ENCODE assay signal across 25 mouse cellular contexts in the genomic region with DNA sequence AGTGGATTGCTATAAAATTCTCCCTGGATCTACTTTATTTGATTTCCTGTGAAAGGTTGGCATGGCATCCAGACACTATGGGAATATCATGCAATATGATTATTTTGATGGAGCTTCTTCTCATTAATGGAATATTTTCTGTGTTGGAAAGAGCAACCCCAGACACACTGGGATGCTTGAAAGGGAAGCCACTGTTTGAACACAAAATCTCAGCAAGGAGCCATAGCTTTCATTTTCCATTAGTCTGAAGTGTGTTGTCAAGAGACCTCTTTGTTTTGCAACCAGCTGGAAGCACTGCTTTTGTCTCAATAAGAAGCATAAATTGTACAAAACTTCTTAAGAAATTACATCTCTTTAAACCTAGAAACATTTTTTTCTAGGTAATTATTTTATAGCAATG. TPM values are rescaled to one million over a fixed set of nuclear protein-coding genes. Genes with fewer than 3 reads are reported as not detected.
DNase-seq lines count a peak whose midpoint lies in the region; ATAC-seq and TF ChIP-seq lines count a peak whose summit lies in the region.
"Had no signal": no experiment of that assay in that cellular context is flagged by ENCODE, and none has a peak within 500 bp of the region (broad histone marks: within the 10 kb centered on the region; RNA-seq: fewer than 3 reads in every experiment).

No protein-coding gene starts in this region.

- intact Hi-C loops in left cerebral cortex, postnatal 14 days (cut with DNase I), result no loop called here

- no peak overlapping the region for H3K27ac ChIP-seq in midbrain, embryonic 11.5 days (ENCODE audit: low read depth, low read length)
- no peak overlapping the region for H3K27ac ChIP-seq in midbrain, embryonic 10.5 days (replicated peaks)
- H3K27ac ChIP-seq: embryonic facial prominence, embryonic 10.5 days; embryonic facial prominence, embryonic 12.5 days; forebrain, embryonic 13.5 days; forebrain, embryonic 15.5 days had no signal

- no peaks in the 10 kb centered on the region for H3K36me3 ChIP-seq in midbrain, embryonic 11.5 days (ENCODE audit: control insufficient read depth, insufficient read depth, low read length)
- H3K36me3 ChIP-seq in midbrain, embryonic 10.5 days, result no peaks in the 10 kb centered on the region
- H3K36me3 ChIP-seq: embryonic facial prominence, embryonic 10.5 days; embryonic facial prominence, embryonic 12.5 days; forebrain, embryonic 15.5 days had no signal

- no peak for ATAC-seq in midbrain, embryonic 11.5 days (ENCODE audit: low FRiP score)
- ATAC-seq: activated CD4-positive, CD25-positive, alpha-beta regulatory T cell, adult 4 months; forebrain, embryonic 13.5 days; forebrain, embryonic 15.5 days; forebrain, postnatal 0 days; Patski had no signal

- H3K4me1 ChIP-seq in midbrain, embryonic 11.5 days (ENCODE audit: control insufficient read depth, insufficient read depth, low read length), result no peaks in the 10 kb centered on the region
- H3K4me1 ChIP-seq in midbrain, embryonic 10.5 days, result no peaks in the 10 kb centered on the region
- H3K4me1 ChIP-seq: embryonic facial prominence, embryonic 10.5 days; embryonic facial prominence, embryonic 12.5 days; forebrain, embryonic 13.5 days had no signal

- no peak for TF ChIP-seq CTCF in brain, embryonic 14.5 days (IDR thresholded peaks at IDR 0.05; ENCODE audit: borderline replicate concordance, extremely low read depth, insufficient read depth, insufficient read length)

- H3K4me3 ChIP-seq in midbrain, embryonic 11.5 days (ENCODE audit: low read depth, low read length), result no peak overlapping the region
- no peak overlapping the region for H3K4me3 ChIP-seq in midbrain, embryonic 10.5 days
- H3K4me3 ChIP-seq: embryonic facial prominence, embryonic 10.5 days; embryonic facial prominence, embryonic 12.5 days; forebrain, embryonic 13.5 days; forebrain, embryonic 15.5 days had no signal

- H3K27me3 ChIP-seq in midbrain, embryonic 11.5 days (ENCODE audit: control insufficient read depth, insufficient read depth, low read length), result no peaks in the 10 kb centered on the region
- H3K27me3 ChIP-seq in midbrain, embryonic 10.5 days (ENCODE audit: low read depth, poor library complexity, severe bottlenecking), result no peaks in the 10 kb centered on the region
- H3K27me3 ChIP-seq: embryonic facial prominence, embryonic 12.5 days; forebrain, embryonic 13.5 days; forebrain, embryonic 15.5 days had no signal

- no peaks in the 10 kb centered on the region for H3K9me3 ChIP-seq in midbrain, embryonic 11.5 days (ENCODE audit: control insufficient read depth, low read length)
- H3K9me3 ChIP-seq in midbrain, embryonic 10.5 days (replicated peaks), result no peaks in the 10 kb centered on the region
- H3K9me3 ChIP-seq: embryonic facial prominence, embryonic 10.5 days; embryonic facial prominence, embryonic 12.5 days; forebrain, embryonic 15.5 days had no signal

- H3K4me2 ChIP-seq in midbrain, embryonic 11.5 days, result no peak overlapping the region
- H3K4me2 ChIP-seq: embryonic facial prominence, embryonic 12.5 days; forebrain, embryonic 13.5 days; forebrain, embryonic 15.5 days had no signal

- DNase-seq in midbrain, embryonic 11.5 days (ENCODE audit: low spot score, missing footprints), result peak; percentile 21
- DNase-seq in midbrain, embryonic 10.5 days (ENCODE audit: low spot score), result no peak
- peak; percentile 75 for DNase-seq in Muller cell, postnatal 12 days (ENCODE audit: inconsistent ontology term)
- DNase-seq in brain, embryonic 14.5 days (ENCODE audit: low read depth), result peak; percentile 50
- DNase-seq in retina, postnatal 1 day, result peak; percentile 5
- no peak for DNase-seq in ovary, postnatal 14 days (ENCODE audit: low spot score)
- DNase-seq in left cerebral cortex, postnatal 14 days (ENCODE audit: low spot score in 2 of 2), result no peak
- DNase-seq: adrenal gland, adult 8-10 months; adrenal gland, postnatal 14 days; adrenal gland, postnatal 36 days; cerebellum, adult 11-12 months; cerebellum, adult 2 months; cerebellum, adult 9-10 months; cerebellum, postnatal 10 days; cerebellum, postnatal 25 days; forebrain, postnatal 0 days had no signal

- H3K9ac ChIP-seq in midbrain, embryonic 11.5 days (ENCODE audit: low read length), result no peak overlapping the region
- H3K9ac ChIP-seq: embryonic facial prominence, embryonic 12.5 days; forebrain, embryonic 13.5 days; forebrain, embryonic 15.5 days; forebrain, postnatal 0 days had no signal

- no peak for TF ChIP-seq POLR2A in brain, embryonic 14.5 days (IDR thresholded peaks at IDR 0.05; ENCODE audit: borderline replicate concordance, extremely low read depth, insufficient read depth, insufficient read length, poor library complexity, severe bottlenecking)

RNA-seq across cellular contexts. Expression of a gene that starts 51.8 kb away (rescaled TPM):
- polyA plus RNA-seq in midbrain, embryonic 11.5 days (2014; fragmentation: Nextera tagmentation; extraction: Ambion mirVana), result 12.0 and 13.9 TPM in 2 replicates
- polyA plus RNA-seq in midbrain, embryonic 10.5 days (2016; fragmentation: Nextera tagmentation; extraction: Ambion mirVana), result 2.2 and 7.3 TPM in 2 replicates
- polyA plus RNA-seq in brain, embryonic 14.5 days (2012; rRNA removed), result 142 and 179 TPM in 2 replicates
- 100 to 1,000 TPM; 476 to 481 TPM for total RNA-seq in left cerebral cortex, postnatal 14 days (2021)
- total RNA-seq: ES-E14, MEL had no signal
- polyA plus RNA-seq: C2C12, Patski had no signal

Comparison
In these comparisons a context has a peak if more than half of its experiments do, and no peak if none do; other contexts are left out.
1. DNase-seq: peak in midbrain, embryonic 11.5 days (single experiment), Muller cell, postnatal 12 days (single experiment), brain, embryonic 14.5 days (single experiment) and retina, postnatal 1 day (single experiment); none in midbrain, embryonic 10.5 days (single experiment), ovary, postnatal 14 days (single experiment) and left cerebral cortex, postnatal 14 days (0 of 2).